In genomic region chr19:5715793-5716688, GRCm38 (mm10) we compare ENCODE assay signal across 8 mouse cellular contexts. TPM values are rescaled to one million over a fixed set of nuclear protein-coding genes. Genes with fewer than 3 reads are reported as not detected.
DNase-seq lines count a peak whose midpoint lies in the region; ATAC-seq and TF ChIP-seq lines count a peak whose summit lies in the region.

No protein-coding gene starts in this region.

- peak overlapping the region; percentile 29; the same call in 1 of the 2 replicates for H3K9ac ChIP-seq in forebrain, embryonic 11.5 days (ENCODE audit: low read length)

- H3K36me3 ChIP-seq in heart, embryonic 10.5 days = peaks cover 99% of the 10 kb centered on the region
- peaks cover 8% of the 10 kb centered on the region for H3K36me3 ChIP-seq in forebrain, embryonic 11.5 days (ENCODE audit: control insufficient read depth, insufficient read depth, low read length)
- H3K36me3 ChIP-seq in small intestine, adult 2 months (ENCODE audit: control insufficient read depth, insufficient read depth, low read length) = peaks cover 45% of the 10 kb centered on the region

- DNase-seq in heart, embryonic 10.5 days (ENCODE audit: low spot score) = no peak
- DNase-seq in heart, postnatal 36 days = no peak
- peak; percentile 80 for DNase-seq in R1 (ENCODE audit: low read depth, low spot score)
- DNase-seq in forebrain, embryonic 11.5 days (ENCODE audit: low spot score) = peak; percentile 71
- peak; percentile 58 for DNase-seq in kidney, postnatal 14 days
- DNase-seq in lung, postnatal 10 days = peak; percentile 78
- no peak for DNase-seq in thymus, postnatal 36 days

- peaks cover 43% of the 10 kb centered on the region for H3K4me1 ChIP-seq in heart, embryonic 10.5 days
- peaks cover 6% of the 10 kb centered on the region; the same call in 1 of the 2 replicates for H3K4me1 ChIP-seq in forebrain, embryonic 11.5 days (replicated peaks; ENCODE audit: control insufficient read depth, insufficient read depth, low read length)
- peaks cover 23% of the 10 kb centered on the region for H3K4me1 ChIP-seq in small intestine, adult 2 months (ENCODE audit: control insufficient read depth, insufficient read depth, insufficient read length, low read length)

- TF ChIP-seq POLR2A in small intestine, adult 2 months (IDR thresholded peaks at IDR 0.05; ENCODE audit: low read depth, low read length) = no peak

- intact Hi-C loops in heart, postnatal 36 days (cut with DNase I) = no loop called here

- 34% methylated on average over 43 of the region's 43 CpGs for WGBS in heart, embryonic 10.5 days
- 12% methylated on average over 43 of the region's 43 CpGs for WGBS in forebrain, embryonic 11.5 days
- 42% methylated on average over 43 of the region's 43 CpGs for WGBS in small intestine, adult 2 months

- peak overlapping the region; percentile 42; the same call in 1 of the 2 replicates for H3K4me2 ChIP-seq in forebrain, embryonic 11.5 days (ENCODE audit: low read depth, low read length, severe bottlenecking)

- peak; percentile 78 for ATAC-seq in forebrain, embryonic 11.5 days (replicated peaks; ENCODE audit: low FRiP score)

- peak; percentile 23; the same call in 1 of the 2 replicates for TF ChIP-seq CTCF in small intestine, adult 2 months (IDR thresholded peaks at IDR 0.05; ENCODE audit: extremely low read depth, insufficient read length, insufficient replicate concordance, low read depth, low read length)

- H3K4me3 ChIP-seq in heart, embryonic 10.5 days = peak overlapping the region; percentile 29; the same call in 1 of the 2 replicates
- H3K4me3 ChIP-seq in forebrain, embryonic 11.5 days (ENCODE audit: low read depth, low read length) = peak overlapping the region; percentile 15; the same call in 1 of the 2 replicates
- H3K4me3 ChIP-seq in small intestine, adult 2 months (ENCODE audit: low read depth, low read length) = no peak overlapping the region

- H3K27me3 ChIP-seq in heart, embryonic 10.5 days (ENCODE audit: insufficient read depth, poor library complexity, severe bottlenecking) = no peaks in the 10 kb centered on the region
- no peaks in the 10 kb centered on the region for H3K27me3 ChIP-seq in forebrain, embryonic 11.5 days (ENCODE audit: control insufficient read depth, insufficient read depth, low read length)
- H3K27me3 ChIP-seq in small intestine, adult 2 months (ENCODE audit: control insufficient read depth, insufficient read depth, low read length) = no peaks in the 10 kb centered on the region

- H3K9me3 ChIP-seq in heart, embryonic 10.5 days = no peaks in the 10 kb centered on the region
- no peaks in the 10 kb centered on the region for H3K9me3 ChIP-seq in forebrain, embryonic 11.5 days (ENCODE audit: control insufficient read depth, low read length)

- peak overlapping the region; percentile 10; the same call in 1 of the 2 replicates for H3K27ac ChIP-seq in heart, embryonic 10.5 days
- H3K27ac ChIP-seq in forebrain, embryonic 11.5 days (ENCODE audit: low read depth, low read length) = no peak overlapping the region
- H3K27ac ChIP-seq in small intestine, adult 2 months (ENCODE audit: insufficient read depth, low read depth, low read length) = no peak overlapping the region

RNA-seq across cellular contexts. Expression of gene Ehbp1l1, which starts 10.1 kb away (rescaled TPM):
- polyA plus RNA-seq in heart, embryonic 10.5 days (2016; fragmentation: Nextera tagmentation; extraction: Ambion mirVana) = 69.0 and 130 TPM in 2 replicates
- 100 to 1,000 TPM; 135 to 136 TPM for total RNA-seq in heart, postnatal 36 days (2021)
- polyA plus RNA-seq in forebrain, embryonic 11.5 days (2014; fragmentation: Nextera tagmentation; extraction: Ambion mirVana) = 6.8 and 7.4 TPM in 2 replicates
- polyA plus RNA-seq in small intestine, adult 2 months (2012; rRNA removed) = 62.1 and 100 TPM in 2 replicates

RNA-seq across cellular contexts. Expression of gene Kcnk7, which starts 11.9 kb away (rescaled TPM):
- 0.15 TPM in 1 of 2 replicates, not detected in the other for polyA plus RNA-seq in heart, embryonic 10.5 days (2016; fragmentation: Nextera tagmentation; extraction: Ambion mirVana)
- total RNA-seq in heart, postnatal 36 days (2021) = not detected
- polyA plus RNA-seq in forebrain, embryonic 11.5 days (2014; fragmentation: Nextera tagmentation; extraction: Ambion mirVana) = not detected in 2 replicates
- polyA plus RNA-seq in small intestine, adult 2 months (2012; rRNA removed) = 0.57 TPM in 1 of 2 replicates, not detected in the other

RNA-seq across cellular contexts. Expression of gene Fam89b, which starts 13.4 kb away (rescaled TPM):
- 75.9 and 88.9 TPM in 2 replicates for polyA plus RNA-seq in heart, embryonic 10.5 days (2016; fragmentation: Nextera tagmentation; extraction: Ambion mirVana)
- total RNA-seq in heart, postnatal 36 days (2021) = 10 to 100 TPM; 29.3 to 32.6 TPM
- polyA plus RNA-seq in forebrain, embryonic 11.5 days (2014; fragmentation: Nextera tagmentation; extraction: Ambion mirVana) = 140 and 162 TPM in 2 replicates
- polyA plus RNA-seq in small intestine, adult 2 months (2012; rRNA removed) = 69.8 and 126 TPM in 2 replicates

RNA-seq across cellular contexts. Expression of gene Ltbp3, which starts 24.7 kb away (rescaled TPM):
- 4.2 and 4.3 TPM in 2 replicates for polyA plus RNA-seq in heart, embryonic 10.5 days (2016; fragmentation: Nextera tagmentation; extraction: Ambion mirVana)
- 10 to 100 TPM; 36.5 to 42.2 TPM for total RNA-seq in heart, postnatal 36 days (2021)
- polyA plus RNA-seq in forebrain, embryonic 11.5 days (2014; fragmentation: Nextera tagmentation; extraction: Ambion mirVana) = 5.0 and 5.5 TPM in 2 replicates
- polyA plus RNA-seq in small intestine, adult 2 months (2012; rRNA removed) = 28.2 and 30.2 TPM in 2 replicates

RNA-seq across cellular contexts. Expression of gene Pcnx3, which starts 27.3 kb away (rescaled TPM):
- 20.1 and 26.3 TPM in 2 replicates for polyA plus RNA-seq in heart, embryonic 10.5 days (2016; fragmentation: Nextera tagmentation; extraction: Ambion mirVana)
- total RNA-seq in heart, postnatal 36 days (2021) = 10 to 100 TPM; 15.7 to 16.8 TPM
- 34.1 and 37.7 TPM in 2 replicates for polyA plus RNA-seq in forebrain, embryonic 11.5 days (2014; fragmentation: Nextera tagmentation; extraction: Ambion mirVana)
- polyA plus RNA-seq in small intestine, adult 2 months (2012; rRNA removed) = 85.4 and 150 TPM in 2 replicates

Comparison
In these comparisons a context has a peak if more than half of its experiments do, and no peak if none do; other contexts are left out.
1. DNase-seq: peak in R1 (single experiment), forebrain, embryonic 11.5 days (single experiment), kidney, postnatal 14 days (single experiment) and lung, postnatal 10 days (single experiment); none in heart, embryonic 10.5 days (single experiment), heart, postnatal 36 days (0 of 2) and thymus, postnatal 36 days (0 of 2).